Mouse (Mus musculus) bone marrow, adult 2 months (tissue): ENCODE measurements at regions not wholly inside any gene's neighbourhood (a gene's known extent, or its start where the extent isn't known, plus 50 kb on each side); places are given as distances from the start of the nearest gene placed in this dataset.

Source experiments
- CTCF ChIP-seq: fragments of 200-500 bp; IDR thresholded peaks from 2 replicates; pipeline ENCODE4 v1.5.1; 2011; ENCODE audit warnings: low read length, control low read depth; ENCODE audit not compliant: control insufficient read depth, insufficient read depth
- POLR2A ChIP-seq: fragments of 200-500 bp; IDR thresholded peaks from 2 replicates; pipeline ENCODE4 v1.6.1; 2011; ENCODE audit warnings: low read depth, mild to moderate bottlenecking, control low read depth, low read length, borderline replicate concordance; ENCODE audit not compliant: control insufficient read depth

- TF ChIP-seq POLR2A (no peak), CTCF (no peak)
Observed at GRCm38 (mm10) chr1:35931056-35931455, 137.1 kb upstream of the Hs6st1 start.
